Mouse (Mus musculus) forebrain, embryonic 15.5 days (tissue): ENCODE results near the gene Sergef. TPM values are rescaled to one million over a fixed set of nuclear protein-coding genes. Genes with fewer than 3 reads are reported as not detected.
A peak's percentile ranks its signal among the peaks of the same experiment; 100 is the strongest.
"Not testable (repeated sequence)": the region's sequence is repeated elsewhere in the genome, so short reads cannot be mapped to it uniquely, and the experiment has no call there.

Source experiments
- ATAC-seq: fragments of 200-750 bp; cut with Nextera tagmentation; replicated peaks from 2 replicates; pipeline ENCODE4 v1.8.0; 2017; ENCODE audit warnings: mild to moderate bottlenecking, moderate TSS enrichment, moderate library complexity
- H3K27ac ChIP-seq: fragments of 300-500 bp; sonication (generic); replicated peaks from 2 replicates; pipeline ENCODE4 v1.5.1; 2015; ENCODE audit warnings: mild to moderate bottlenecking, inconsistent platforms
- H3K27me3 ChIP-seq: fragments of 300-500 bp; sonication (generic); 2 replicates; pipeline ENCODE4 v1.6.1; 2015; ENCODE audit warnings: inconsistent platforms
- H3K36me3 ChIP-seq: fragments of 300-500 bp; sonication (generic); 2 replicates; pipeline ENCODE4 v1.6.1; 2015; ENCODE audit warnings: mild to moderate bottlenecking, inconsistent platforms
- H3K4me1 ChIP-seq: fragments of 300-500 bp; sonication (generic); 2 replicates; pipeline ENCODE4 v1.6.1; 2015; ENCODE audit warnings: inconsistent platforms
- H3K4me2 ChIP-seq: fragments of 300-500 bp; sonication (generic); replicated peaks from 2 replicates; pipeline ENCODE4 v1.6.1; 2015; ENCODE audit warnings: mild to moderate bottlenecking, inconsistent platforms
- H3K4me3 ChIP-seq: fragments of 300-500 bp; sonication (generic); 2 replicates; pipeline ENCODE4 v1.5.1; 2015; ENCODE audit warnings: mild to moderate bottlenecking, inconsistent platforms
- H3K9ac ChIP-seq: fragments of 300-500 bp; sonication (generic); replicated peaks from 2 replicates; pipeline ENCODE4 v1.6.1; 2015; ENCODE audit warnings: mild to moderate bottlenecking, inconsistent platforms
- H3K9me3 ChIP-seq: fragments of 300-500 bp; sonication (generic); 2 replicates; pipeline ENCODE4 v1.6.1; 2016; ENCODE audit warnings: inconsistent platforms
- WGBS: fragments of 180-500 bp; shearing (Covaris S2); methylation state at CpG from one replicate; pipeline ENCODE4 v1.1.7; 2015; ENCODE audit warnings: mixed read lengths; 5-methylcytosine and 5-hydroxymethylcytosine counted together
- polyA plus RNA-seq: library from polyadenylated mRNA; unstranded; fragments of >200 nt; fragmentation: Nextera tagmentation; extraction: Ambion mirVana; gene quantifications from 2 replicates; pipeline ENCODE4 v1.2.1, GENCODE M21; 2015

The Sergef gene
- polyA plus RNA-seq, 1 experiment from 2014 or later, result 29.4 TPM

GRCm38 (mm10) chr7:46650231-46650630, 10.6 kb upstream of the Sergef start:
- H3K4me3 ChIP-seq, H3K27me3 ChIP-seq, ATAC-seq, H3K9ac ChIP-seq, H3K36me3 ChIP-seq, H3K4me1 ChIP-seq, H3K4me2 ChIP-seq, H3K9me3 ChIP-seq, H3K27ac ChIP-seq: not testable (repeated sequence)
- WGBS, result 49% methylated on average over 5 of the region's 5 CpGs

GRCm38 (mm10) chr7:46648431-46649140, 9.0 kb upstream of the Sergef start:
- Histone ChIP-seq H3K9ac (no peak overlapping the region), H3K36me3 (no peaks in the 10 kb centered on the region), H3K27me3 (no peaks in the 10 kb centered on the region), H3K4me1 (no peaks in the 10 kb centered on the region), H3K9me3 (no peaks in the 10 kb centered on the region), H3K27ac (no peak overlapping the region), H3K4me2 (no peak overlapping the region), H3K4me3 (no peak overlapping the region)
- WGBS, result 61% methylated on average over 4 of the region's 4 CpGs
- no peak for ATAC-seq

GRCm38 (mm10) chr7:46643172-46643571, 3.6 kb upstream of the Sergef start:
- Histone ChIP-seq H3K9ac (no peak overlapping the region), H3K4me3 (no peak overlapping the region), H3K27me3 (no peaks in the 10 kb centered on the region), H3K4me2 (no peak overlapping the region), H3K27ac (no peak overlapping the region), H3K4me1 (peaks cover 19% of the 10 kb centered on the region), H3K36me3 (no peaks in the 10 kb centered on the region), H3K9me3 (no peaks in the 10 kb centered on the region)
- WGBS, result 92% methylated on average over 1 of the region's 1 CpGs
- no peak for ATAC-seq

- Histone ChIP-seq H3K27me3 (no peaks in the 10 kb centered on the region), H3K4me1 (peaks cover 21% of the 10 kb centered on the region), H3K9ac (peak overlapping the region; percentile 46), H3K27ac (peak overlapping the region; percentile 62), H3K4me2 (peak overlapping the region; percentile 86), H3K4me3 (peak overlapping the region; percentile 46), H3K36me3 (no peaks in the 10 kb centered on the region), H3K9me3 (no peaks in the 10 kb centered on the region)
- ATAC-seq, result no peak; the same call in 1 of the 2 replicates
- 8% methylated on average over 17 of the region's 17 CpGs for WGBS
Observed at GRCm38 (mm10) chr7:46640062-46640461, 455 bp upstream of the Sergef start.

GRCm38 (mm10) chr7:46638889-46639691, 517 bp downstream of the Sergef start:
- no peaks in the 10 kb centered on the region for H3K27me3 ChIP-seq
- peaks cover 21% of the 10 kb centered on the region for H3K4me1 ChIP-seq
- H3K4me2 ChIP-seq, result peak overlapping the region; percentile 86
- peak overlapping the region; percentile 46 for H3K9ac ChIP-seq
- H3K9me3 ChIP-seq, result no peaks in the 10 kb centered on the region
- H3K27ac ChIP-seq, result peak overlapping the region; percentile 62
- ATAC-seq, result peak; percentile 50
- 0 out of 2 replicates have a peak, but pooled peaks cover 3% of the 10 kb centered on the region for H3K36me3 ChIP-seq
- peak overlapping the region; percentile 46 for H3K4me3 ChIP-seq
- WGBS, result 7% methylated on average over 32 of the region's 32 CpGs

- ATAC-seq, result no peak; the same call in 1 of the 2 replicates
- no peak overlapping the region for H3K27ac ChIP-seq
- no peaks in the 10 kb centered on the region for H3K27me3 ChIP-seq
- WGBS, result 41% methylated on average over 8 of the region's 8 CpGs
- H3K9ac ChIP-seq, result no peak overlapping the region
- H3K4me1 ChIP-seq, result no peaks in the 10 kb centered on the region
- no peak overlapping the region for H3K4me3 ChIP-seq
- no peak overlapping the region for H3K4me2 ChIP-seq
- peaks cover 21% of the 10 kb centered on the region for H3K36me3 ChIP-seq
- H3K9me3 ChIP-seq, result no peaks in the 10 kb centered on the region
Observed at GRCm38 (mm10) chr7:46628375-46628975, 11.1 kb downstream of the Sergef start.

- Histone ChIP-seq H3K36me3 (peaks cover 21% of the 10 kb centered on the region), H3K4me2 (no peak overlapping the region), H3K27ac (no peak overlapping the region), H3K4me3 (no peak overlapping the region), H3K9me3 (no peaks in the 10 kb centered on the region), H3K4me1 (no peaks in the 10 kb centered on the region), H3K9ac (no peak overlapping the region), H3K27me3 (no peaks in the 10 kb centered on the region)
- 24% methylated on average over 2 of the region's 3 CpGs for WGBS
- no peak for ATAC-seq
Observed at GRCm38 (mm10) chr7:46623979-46624378, 15.6 kb downstream of the Sergef start.

GRCm38 (mm10) chr7:46618416-46619110, 21.0 kb downstream of the Sergef start:
- Histone ChIP-seq H3K9ac (no peak overlapping the region), H3K4me3 (no peak overlapping the region), H3K4me2 (no peak overlapping the region), H3K27me3 (no peaks in the 10 kb centered on the region), H3K27ac (no peak overlapping the region), H3K4me1 (0 out of 2 replicates have a peak, but pooled peaks cover under 1% of the 10 kb centered on the region), H3K36me3 (peaks cover 21% of the 10 kb centered on the region), H3K9me3 (no peaks in the 10 kb centered on the region)
- 95% methylated on average over 23 of the region's 23 CpGs for WGBS
- no peak for ATAC-seq

- no peaks in the 10 kb centered on the region for H3K9me3 ChIP-seq
- H3K27ac ChIP-seq, result no peak overlapping the region
- no peak overlapping the region for H3K4me3 ChIP-seq
- ATAC-seq, result no peak
- WGBS, result 94% methylated on average over 7 of the region's 7 CpGs
- no peak overlapping the region for H3K9ac ChIP-seq
- H3K4me2 ChIP-seq, result no peak overlapping the region
- H3K36me3 ChIP-seq, result peaks cover 24% of the 10 kb centered on the region
- H3K27me3 ChIP-seq, result no peaks in the 10 kb centered on the region
- peaks cover 16% of the 10 kb centered on the region; the same call in 1 of the 2 replicates for H3K4me1 ChIP-seq
Observed at GRCm38 (mm10) chr7:46616429-46617005, 23.1 kb downstream of the Sergef start.

- Histone ChIP-seq H3K4me2 (no peak overlapping the region), H3K9ac (no peak overlapping the region), H3K4me1 (peaks cover 16% of the 10 kb centered on the region; the same call in 1 of the 2 replicates), H3K4me3 (no peak overlapping the region), H3K27ac (no peak overlapping the region), H3K27me3 (no peaks in the 10 kb centered on the region), H3K9me3 (no peaks in the 10 kb centered on the region), H3K36me3 (peaks cover 17% of the 10 kb centered on the region)
- 74% methylated on average over 5 of the region's 5 CpGs for WGBS
- ATAC-seq, result no peak
Observed at GRCm38 (mm10) chr7:46615256-46615977, 24.2 kb downstream of the Sergef start.

- 93% methylated on average over 12 of the region's 12 CpGs for WGBS
- peaks cover 16% of the 10 kb centered on the region; the same call in 1 of the 2 replicates for H3K4me1 ChIP-seq
- H3K9ac ChIP-seq, result no peak overlapping the region
- H3K4me3 ChIP-seq, result no peak overlapping the region
- H3K4me2 ChIP-seq, result no peak overlapping the region
- H3K36me3 ChIP-seq, result peaks cover 10% of the 10 kb centered on the region; the same call in 1 of the 2 replicates
- H3K27ac ChIP-seq, result no peak overlapping the region
- no peaks in the 10 kb centered on the region for H3K9me3 ChIP-seq
- H3K27me3 ChIP-seq, result no peaks in the 10 kb centered on the region
- ATAC-seq, result no peak
Observed at GRCm38 (mm10) chr7:46614263-46614662, 25.3 kb downstream of the Sergef start.
